Mouse (Mus musculus) heart, embryonic 13.5 days (tissue): Measurements from ENCODE around the gene H1foo. TPM values are rescaled to one million over a fixed set of nuclear protein-coding genes. Genes with fewer than 3 reads are reported as not detected.

Source experiments
- ATAC-seq: fragments of 200-750 bp; cut with Nextera tagmentation; 2 replicates; pipeline ENCODE4 v1.8.0; 2017; ENCODE audit warnings: moderate TSS enrichment; ENCODE audit not compliant: insufficient number of reproducible peaks, low FRiP score, low TSS enrichment; ENCODE audit errors: extremely low read depth
- H3K27ac ChIP-seq: fragments of 300-500 bp; sonication (generic); replicated peaks from 2 replicates; pipeline ENCODE4 v1.5.1; 2015; ENCODE audit warnings: moderate library complexity, mild to moderate bottlenecking, inconsistent platforms
- H3K27me3 ChIP-seq: fragments of 300-500 bp; sonication (generic); replicated peaks from 2 replicates; pipeline ENCODE4 v1.6.1; 2015; ENCODE audit warnings: mild to moderate bottlenecking, inconsistent platforms
- H3K36me3 ChIP-seq: fragments of 300-500 bp; sonication (generic); 2 replicates; pipeline ENCODE4 v1.6.1; 2015; ENCODE audit warnings: mild to moderate bottlenecking, inconsistent platforms
- H3K4me1 ChIP-seq: fragments of 300-500 bp; sonication (generic); 2 replicates; pipeline ENCODE4 v1.6.1; 2015; ENCODE audit warnings: inconsistent platforms
- H3K4me2 ChIP-seq: fragments of 300-500 bp; sonication (generic); 2 replicates; pipeline ENCODE4 v1.6.1; 2015; ENCODE audit warnings: inconsistent platforms, mild to moderate bottlenecking, moderate library complexity
- H3K4me3 ChIP-seq: fragments of 300-500 bp; sonication (generic); 2 replicates; pipeline ENCODE4 v1.5.1; 2015; ENCODE audit warnings: moderate library complexity, mild to moderate bottlenecking, inconsistent platforms
- H3K9ac ChIP-seq: fragments of 300-500 bp; sonication (generic); 2 replicates; pipeline ENCODE4 v1.6.1; 2015; ENCODE audit warnings: inconsistent platforms, mild to moderate bottlenecking, moderate library complexity
- H3K9me3 ChIP-seq: fragments of 300-500 bp; sonication (generic); 2 replicates; pipeline ENCODE4 v1.6.1; 2016; ENCODE audit warnings: inconsistent platforms
- WGBS: fragments of 180-500 bp; shearing (Covaris S2); methylation state at CpG from one replicate; pipeline ENCODE4 v1.1.7; 2015; ENCODE audit warnings: mixed read lengths; 5-methylcytosine and 5-hydroxymethylcytosine counted together
- polyA plus RNA-seq: library from polyadenylated mRNA; unstranded; fragments of >200 nt; fragmentation: Nextera tagmentation; extraction: Ambion mirVana; gene quantifications from 2 replicates; pipeline ENCODE4 v1.2.1, GENCODE M21; 2015

Gene H1foo
- polyA plus RNA-seq, 1 experiment from 2014 or later = not detected

- Histone ChIP-seq H3K4me3 (peak overlapping the region; percentile 67), H3K9me3 (no peaks in the 10 kb centered on the region), H3K27me3 (peaks cover 6% of the 10 kb centered on the region), H3K4me1 (peaks cover 89% of the 10 kb centered on the region), H3K4me2 (peak overlapping the region; percentile 76), H3K36me3 (no peaks in the 10 kb centered on the region), H3K9ac (peak overlapping the region; percentile 86), H3K27ac (0 out of 2 replicates have a peak overlapping the region, but pooled peaks have one; percentile 2)
- WGBS = 58% methylated on average over 9 of the region's 9 CpGs
- ATAC-seq = no peak
Measured at GRCm38 (mm10) chr6:115987096-115987747, 42.5 kb downstream of the H1foo start.

GRCm38 (mm10) chr6:115989032-115989431 is 44.3 kb downstream of the H1foo start:
- peak overlapping the region; percentile 67 for H3K4me3 ChIP-seq
- peak overlapping the region; percentile 86 for H3K9ac ChIP-seq
- no peaks in the 10 kb centered on the region for H3K36me3 ChIP-seq
- no peaks in the 10 kb centered on the region for H3K9me3 ChIP-seq
- H3K27ac ChIP-seq = 0 out of 2 replicates have a peak overlapping the region, but pooled peaks have one; percentile 12
- no peak for ATAC-seq
- WGBS = 71% methylated on average over 5 of the region's 5 CpGs
- peaks cover 24% of the 10 kb centered on the region for H3K27me3 ChIP-seq
- H3K4me1 ChIP-seq = peaks cover 88% of the 10 kb centered on the region
- peak overlapping the region; percentile 76 for H3K4me2 ChIP-seq

GRCm38 (mm10) chr6:115989607-115990006 is 44.9 kb downstream of the H1foo start:
- H3K27ac ChIP-seq = no peak overlapping the region
- no peak for ATAC-seq
- 71% methylated on average over 4 of the region's 4 CpGs for WGBS
- peak overlapping the region; percentile 86 for H3K9ac ChIP-seq
- H3K4me3 ChIP-seq = peak overlapping the region; percentile 67
- peak overlapping the region; percentile 76 for H3K4me2 ChIP-seq
- peaks cover 86% of the 10 kb centered on the region for H3K4me1 ChIP-seq
- H3K36me3 ChIP-seq = no peaks in the 10 kb centered on the region
- H3K9me3 ChIP-seq = peaks cover 4% of the 10 kb centered on the region; the same call in 1 of the 2 replicates
- peaks cover 30% of the 10 kb centered on the region for H3K27me3 ChIP-seq

- Histone ChIP-seq H3K9me3 (peaks cover 8% of the 10 kb centered on the region), H3K27ac (no peak overlapping the region), H3K4me1 (peaks cover 82% of the 10 kb centered on the region), H3K4me3 (peak overlapping the region; percentile 67), H3K4me2 (peak overlapping the region; percentile 76), H3K36me3 (no peaks in the 10 kb centered on the region), H3K27me3 (peaks cover 33% of the 10 kb centered on the region), H3K9ac (peak overlapping the region; percentile 86)
- 63% methylated on average over 3 of the region's 3 CpGs for WGBS
- no peak for ATAC-seq
Measured at GRCm38 (mm10) chr6:115990056-115990455, 45.3 kb downstream of the H1foo start.

GRCm38 (mm10) chr6:115990479-115990878 is 45.7 kb downstream of the H1foo start:
- WGBS = 71% methylated on average over 9 of the region's 9 CpGs

GRCm38 (mm10) chr6:115991108-115991880 is 46.6 kb downstream of the H1foo start:
- no peaks in the 10 kb centered on the region for H3K36me3 ChIP-seq
- H3K9ac ChIP-seq = peak overlapping the region; percentile 86
- peaks cover 33% of the 10 kb centered on the region for H3K27me3 ChIP-seq
- peaks cover 78% of the 10 kb centered on the region for H3K4me1 ChIP-seq
- 34% methylated on average over 13 of the region's 13 CpGs for WGBS
- ATAC-seq = no peak
- H3K4me3 ChIP-seq = peak overlapping the region; percentile 67
- peaks cover 10% of the 10 kb centered on the region for H3K9me3 ChIP-seq
- peak overlapping the region; percentile 71 for H3K27ac ChIP-seq
- peak overlapping the region; percentile 76 for H3K4me2 ChIP-seq

More at GRCm38 (mm10) chr6:115990479-115990878, 45.7 kb downstream of the H1foo start:
- Histone ChIP-seq H3K9ac (peak overlapping the region; percentile 86), H3K9me3 (peaks cover 10% of the 10 kb centered on the region), H3K27me3 (peaks cover 33% of the 10 kb centered on the region), H3K36me3 (no peaks in the 10 kb centered on the region), H3K4me2 (peak overlapping the region; percentile 76), H3K27ac (peak overlapping the region; percentile 71; the same call in 1 of the 2 replicates), H3K4me1 (peaks cover 78% of the 10 kb centered on the region), H3K4me3 (peak overlapping the region; percentile 67)
- ATAC-seq = no peak

GRCm38 (mm10) chr6:115991881-115992620 is 47.3 kb downstream of the H1foo start:
- Histone ChIP-seq H3K9me3 (peaks cover 10% of the 10 kb centered on the region), H3K4me2 (peak overlapping the region; percentile 76), H3K27ac (peak overlapping the region; percentile 71), H3K4me1 (peaks cover 78% of the 10 kb centered on the region), H3K4me3 (peak overlapping the region; percentile 67), H3K36me3 (no peaks in the 10 kb centered on the region), H3K27me3 (peaks cover 33% of the 10 kb centered on the region), H3K9ac (peak overlapping the region; percentile 86)
- no peak for ATAC-seq
- WGBS = 38% methylated on average over 10 of the region's 10 CpGs

- H3K36me3 ChIP-seq = no peaks in the 10 kb centered on the region
- peak overlapping the region; percentile 67 for H3K4me3 ChIP-seq
- peak overlapping the region; percentile 76 for H3K4me2 ChIP-seq
- ATAC-seq = no peak
- peak overlapping the region; percentile 88 for H3K27ac ChIP-seq
- peak overlapping the region; percentile 86 for H3K9ac ChIP-seq
- peaks cover 33% of the 10 kb centered on the region for H3K27me3 ChIP-seq
- H3K4me1 ChIP-seq = peaks cover 79% of the 10 kb centered on the region
- WGBS = 41% methylated on average over 6 of the region's 6 CpGs
- H3K9me3 ChIP-seq = peaks cover 10% of the 10 kb centered on the region
Measured at GRCm38 (mm10) chr6:115992981-115993380, 48.2 kb downstream of the H1foo start.

- Histone ChIP-seq H3K9me3 (peaks cover 10% of the 10 kb centered on the region), H3K9ac (peak overlapping the region; percentile 86), H3K36me3 (no peaks in the 10 kb centered on the region), H3K4me3 (peak overlapping the region; percentile 67), H3K27ac (peak overlapping the region; percentile 88), H3K4me2 (peak overlapping the region; percentile 76), H3K4me1 (peaks cover 84% of the 10 kb centered on the region), H3K27me3 (peaks cover 33% of the 10 kb centered on the region)
- 2% methylated on average over 86 of the region's 86 CpGs for WGBS
- no peak for ATAC-seq
Measured at GRCm38 (mm10) chr6:115993463-115994145, 48.9 kb downstream of the H1foo start.

GRCm38 (mm10) chr6:115994146-115994876 is 49.6 kb downstream of the H1foo start:
- ATAC-seq = no peak
- H3K4me1 ChIP-seq = peaks cover 84% of the 10 kb centered on the region
- WGBS = under 1% methylated on average over 90 of the region's 93 CpGs

More at GRCm38 (mm10) chr6:115994146-115994876, 49.6 kb downstream of the H1foo start:
- Histone ChIP-seq H3K4me2 (peak overlapping the region; percentile 76), H3K4me3 (peak overlapping the region; percentile 67), H3K9me3 (peaks cover 10% of the 10 kb centered on the region), H3K9ac (peak overlapping the region; percentile 86), H3K27ac (peak overlapping the region; percentile 88), H3K27me3 (peaks cover 33% of the 10 kb centered on the region), H3K36me3 (no peaks in the 10 kb centered on the region)
